Mouse (Mus musculus): ENCODE results near the gene Igfbpl1. TPM values are rescaled to one million over a fixed set of nuclear protein-coding genes. Genes with fewer than 3 reads are reported as not detected.
A peak's percentile ranks its signal among the peaks of the same experiment; 100 is the strongest.

Igfbpl1 gene
- polyA plus RNA-seq, 1 experiment from 2014 or later: 0.25 TPM

DNA sequence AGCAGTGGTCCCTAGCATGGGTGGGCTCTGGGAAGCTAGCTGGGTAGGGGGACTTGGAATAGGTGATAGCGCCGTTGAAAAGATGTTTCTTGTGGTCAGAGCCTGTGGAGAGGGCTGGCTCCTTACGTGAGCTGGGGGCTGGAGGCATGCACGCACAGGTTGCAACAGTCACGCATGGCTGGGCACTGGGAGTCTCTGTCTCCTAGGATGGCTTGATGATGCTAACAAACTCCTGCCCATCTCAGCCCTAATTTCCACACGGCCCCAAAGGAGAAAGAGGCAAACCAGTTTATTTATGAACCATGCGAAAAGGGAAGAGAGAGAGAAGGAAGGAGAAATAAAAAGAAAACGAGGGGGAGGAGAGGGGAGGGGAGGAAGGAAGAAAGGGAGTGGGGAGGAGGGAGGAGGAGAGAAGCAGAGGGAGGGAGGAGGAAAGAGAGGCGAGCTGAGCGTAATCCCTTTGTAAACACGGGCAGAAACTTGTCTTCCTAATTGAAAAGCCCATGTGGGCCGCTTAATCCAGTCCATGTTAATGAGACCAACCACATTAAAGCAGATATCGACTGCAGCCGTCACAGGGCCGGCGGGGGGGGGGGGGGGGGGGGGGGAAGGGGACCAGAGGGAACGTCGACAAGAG, 61.0 kb downstream of the Igfbpl1 start:
- Histone ChIP-seq H3K36me3 (no peaks in the 10 kb centered on the region), H3K4me3 (peak overlapping the region; percentile 20), H3K9me3 (no peaks in the 10 kb centered on the region), H3K4me1 (peaks cover 56% of the 10 kb centered on the region), H3K27ac (no peak overlapping the region), H3K27me3 (peaks cover 80% of the 10 kb centered on the region), H3K4me2 (replicated peaks) (peak overlapping the region; percentile 53), H3K9ac (peak overlapping the region; percentile 19; the same call in 1 of the 2 replicates)
- 4% methylated on average over 14 of the region's 18 CpGs for WGBS
- no peak for ATAC-seq (ENCODE audit: low FRiP score, low read depth)

DNA sequence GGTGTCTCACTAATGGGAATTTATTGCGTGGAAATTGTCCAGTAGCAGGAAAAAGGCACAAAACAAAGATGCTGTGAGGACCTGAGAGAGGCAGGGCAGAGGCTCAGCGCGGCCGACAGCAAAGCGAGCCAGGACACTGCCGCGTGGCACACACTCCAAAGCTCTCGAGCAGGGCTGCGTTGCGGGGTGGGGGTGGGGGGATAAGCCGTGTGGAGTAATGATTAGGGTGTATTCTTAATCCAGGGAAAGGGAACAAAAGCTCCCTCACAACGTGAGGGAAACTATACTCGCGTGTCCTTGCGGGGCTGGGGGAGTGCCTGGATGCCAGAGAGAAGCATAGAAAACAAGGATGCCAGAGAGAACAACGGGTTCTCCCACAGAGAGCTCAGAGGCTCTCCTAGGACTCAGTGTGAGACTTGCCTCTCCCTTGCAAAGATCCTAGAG, 61.6 kb downstream of the Igfbpl1 start:
- peak overlapping the region; percentile 53 for H3K4me2 ChIP-seq (replicated peaks)
- ATAC-seq (ENCODE audit: low FRiP score, low read depth): no peak
- peak overlapping the region; percentile 19; the same call in 1 of the 2 replicates for H3K9ac ChIP-seq
- H3K4me3 ChIP-seq: peak overlapping the region; percentile 20
- no peaks in the 10 kb centered on the region for H3K36me3 ChIP-seq
- H3K27ac ChIP-seq: no peak overlapping the region
- H3K4me1 ChIP-seq: peaks cover 51% of the 10 kb centered on the region
- 2% methylated on average over 16 of the region's 16 CpGs for WGBS
- no peaks in the 10 kb centered on the region for H3K9me3 ChIP-seq
- H3K27me3 ChIP-seq: peaks cover 76% of the 10 kb centered on the region

DNA sequence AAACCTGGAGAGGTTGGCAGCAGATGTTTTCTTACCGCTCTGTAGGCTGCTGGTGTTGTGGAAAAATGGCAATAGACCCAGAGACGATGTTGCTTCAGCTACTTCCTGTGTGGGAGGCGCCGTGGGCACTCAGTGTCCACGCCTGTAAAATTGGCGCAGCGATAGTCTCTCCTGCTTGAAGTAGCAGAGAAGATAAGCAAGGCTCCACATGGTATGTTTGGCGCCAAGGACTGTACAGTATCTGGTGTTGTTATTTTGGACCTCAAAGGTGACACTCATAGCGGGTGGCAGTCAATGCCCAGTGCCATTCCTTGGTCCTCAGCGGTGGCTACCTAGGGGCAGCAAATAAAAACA, 62.6 kb downstream of the Igfbpl1 start:
- peaks cover 70% of the 10 kb centered on the region for H3K27me3 ChIP-seq
- peaks cover 51% of the 10 kb centered on the region for H3K4me1 ChIP-seq
- no peak overlapping the region for H3K4me3 ChIP-seq
- no peak overlapping the region for H3K9ac ChIP-seq
- no peak for ATAC-seq (ENCODE audit: low FRiP score, low read depth)
- whole genome bisulfite sequencing: 13% methylated on average over 10 of the region's 10 CpGs
- H3K27ac ChIP-seq: no peak overlapping the region
- H3K36me3 ChIP-seq: no peaks in the 10 kb centered on the region
- H3K9me3 ChIP-seq: no peaks in the 10 kb centered on the region
- H3K4me2 ChIP-seq (replicated peaks): peak overlapping the region; percentile 46

DNA sequence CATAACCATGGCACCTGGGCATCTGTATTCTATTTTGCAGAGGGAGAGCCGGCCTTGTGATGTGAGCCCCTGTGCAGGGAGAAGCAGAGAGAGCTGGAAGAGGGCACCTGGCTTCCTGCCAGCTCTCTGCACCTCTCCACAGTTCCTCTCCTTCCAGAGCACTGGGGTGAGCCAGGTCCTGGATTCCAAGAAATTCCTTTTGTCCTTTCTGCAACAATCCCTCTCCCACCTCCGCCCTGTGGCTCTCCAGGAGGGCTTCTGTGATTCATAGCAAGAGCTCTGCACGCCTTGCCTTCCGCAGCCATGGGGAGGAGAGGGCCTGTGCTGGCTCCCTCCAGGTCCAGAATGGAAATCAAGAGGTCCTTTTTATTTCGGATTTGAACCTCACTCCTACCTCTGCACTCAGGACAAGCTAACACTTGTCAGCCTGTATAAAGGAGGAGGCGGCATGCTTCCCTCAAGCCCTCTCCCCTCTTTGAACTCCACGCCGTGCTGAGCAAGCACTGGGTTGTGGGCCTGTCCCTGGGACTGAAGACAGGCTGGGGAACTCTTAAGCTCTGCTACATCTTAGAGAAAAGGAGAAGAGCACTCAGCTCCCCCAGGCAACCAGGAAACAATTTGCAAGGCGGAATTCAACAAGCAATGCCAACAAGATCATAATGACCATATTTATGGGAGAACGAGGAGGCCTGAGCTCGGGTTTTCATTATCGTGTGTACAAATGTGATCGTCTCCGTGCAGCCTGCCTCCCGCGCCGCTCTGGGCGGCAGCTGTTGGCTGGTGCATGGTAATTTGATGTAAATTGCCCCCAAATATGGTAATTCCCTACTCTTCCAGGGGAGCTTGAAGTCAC, 63.2 kb downstream of the Igfbpl1 start:
- H3K9ac ChIP-seq: no peak overlapping the region

DNA sequence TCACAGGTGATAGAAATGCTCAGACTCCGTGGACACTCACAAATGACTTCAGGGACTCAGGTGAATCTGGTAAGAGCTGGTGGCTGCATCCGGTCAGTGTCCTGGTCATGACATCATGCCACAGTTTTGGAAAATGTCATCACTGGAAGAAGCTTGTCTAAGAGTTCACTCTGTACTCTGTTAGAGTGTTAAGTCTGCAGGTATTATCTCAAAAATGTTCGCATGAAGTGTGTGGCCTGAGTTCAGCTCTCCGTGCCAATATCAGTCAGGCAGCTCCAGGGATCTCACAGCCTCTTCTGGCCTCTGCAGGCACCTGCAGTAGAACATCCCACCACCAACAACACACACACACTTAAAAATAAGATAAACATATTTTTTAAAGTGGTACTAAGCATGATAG, 64.1 kb downstream of the Igfbpl1 start:
- peaks cover 63% of the 10 kb centered on the region for H3K27me3 ChIP-seq
- no peak overlapping the region for H3K4me3 ChIP-seq
- 83% methylated on average over 4 of the region's 4 CpGs for WGBS
- H3K36me3 ChIP-seq: no peaks in the 10 kb centered on the region
- ATAC-seq (ENCODE audit: low FRiP score, low read depth): no peak
- peaks cover 53% of the 10 kb centered on the region for H3K4me1 ChIP-seq
- H3K27ac ChIP-seq: no peak overlapping the region
- no peak overlapping the region for H3K9ac ChIP-seq
- no peak overlapping the region for H3K4me2 ChIP-seq (replicated peaks)
- H3K9me3 ChIP-seq: no peaks in the 10 kb centered on the region

More for the DNA sequence above, 63.2 kb downstream of the Igfbpl1 start:
- Histone ChIP-seq H3K9me3 (no peaks in the 10 kb centered on the region), H3K4me3 (no peak overlapping the region), H3K36me3 (no peaks in the 10 kb centered on the region), H3K27me3 (peaks cover 69% of the 10 kb centered on the region), H3K27ac (peak overlapping the region; percentile 29; the same call in 1 of the 2 replicates), H3K4me1 (peaks cover 53% of the 10 kb centered on the region), H3K4me2 (replicated peaks) (peak overlapping the region; percentile 46)
- WGBS: 7% methylated on average over 18 of the region's 18 CpGs
- peak; percentile 38 for ATAC-seq (ENCODE audit: low FRiP score, low read depth)

Other genes with a start within 250 kb of the Igfbpl1 start
- 1.9 and 2.2 TPM in 2 replicates for gene Aldh1b1, start 27.9 kb downstream of the Igfbpl1 start, polyA plus RNA-seq (2015; fragmentation: Nextera tagmentation; extraction: Ambion mirVana)
- 0.67 and 1.3 TPM in 2 replicates for gene Stra6l, start 21.7 kb upstream of the Igfbpl1 start, polyA plus RNA-seq (2015; fragmentation: Nextera tagmentation; extraction: Ambion mirVana)
- 0.06 TPM in 1 of 2 replicates, not detected in the other for gene Ccdc180, start 63.4 kb upstream of the Igfbpl1 start, polyA plus RNA-seq (2015; fragmentation: Nextera tagmentation; extraction: Ambion mirVana)
- 9.8 and 10.3 TPM in 2 replicates for gene Tdrd7, start 138.4 kb upstream of the Igfbpl1 start, polyA plus RNA-seq (2015; fragmentation: Nextera tagmentation; extraction: Ambion mirVana)
- gene Tmod1, start 212.0 kb upstream of the Igfbpl1 start, polyA plus RNA-seq (2015; fragmentation: Nextera tagmentation; extraction: Ambion mirVana): 9.9 and 10.2 TPM in 2 replicates

Data from limb, embryonic 13.5 days (tissue).